Mouse (Mus musculus): ENCODE data around the gene Lin9.
A peak's percentile ranks its signal among the peaks of the same experiment; 100 is the strongest.
"Not testable (repeated sequence)": the region's sequence is repeated elsewhere in the genome, so short reads cannot be mapped to it uniquely, and the experiment has no call there.

Lin9 gene

GRCm38 (mm10) chr1:180641137-180641517 is at the start of gene Lin9:
Gene Lin9, plus strand, starts transcription at chr1:180641150.
- peak; percentile 86 for DNase-seq (ENCODE audit: low spot score)

GRCm38 (mm10) chr1:180600578-180600977 is 40.4 kb upstream of the Lin9 start:
- DNase-seq (ENCODE audit: low spot score): no peak

GRCm38 (mm10) chr1:180601806-180602205 is 39.1 kb upstream of the Lin9 start:
- no peak for DNase-seq (ENCODE audit: low spot score)

GRCm38 (mm10) chr1:180604579-180604978 is 36.4 kb upstream of the Lin9 start:
- DNase-seq (ENCODE audit: low spot score): peak; percentile 79

GRCm38 (mm10) chr1:180606106-180606505 is 34.8 kb upstream of the Lin9 start:
- DNase-seq (ENCODE audit: low spot score): no peak

GRCm38 (mm10) chr1:180606796-180607577 is 34.0 kb upstream of the Lin9 start:
- no peak for DNase-seq (ENCODE audit: low spot score)

GRCm38 (mm10) chr1:180607578-180607879 is 33.4 kb upstream of the Lin9 start:
- no peak for DNase-seq (ENCODE audit: low spot score)

- not testable (repeated sequence) for DNase-seq (ENCODE audit: low spot score)
Observed at GRCm38 (mm10) chr1:180611842-180612241, 29.1 kb upstream of the Lin9 start.

- DNase-seq (ENCODE audit: low spot score): no peak
Observed at GRCm38 (mm10) chr1:180616762-180617161, 24.2 kb upstream of the Lin9 start.

- no peak for DNase-seq (ENCODE audit: low spot score)
Observed at GRCm38 (mm10) chr1:180622389-180622788, 18.6 kb upstream of the Lin9 start.

- DNase-seq (ENCODE audit: low spot score): no peak
Observed at GRCm38 (mm10) chr1:180623911-180624310, 17.0 kb upstream of the Lin9 start.

GRCm38 (mm10) chr1:180626141-180626540 is 14.8 kb upstream of the Lin9 start:
- DNase-seq (ENCODE audit: low spot score): no peak

GRCm38 (mm10) chr1:180637796-180638195 is 3.2 kb upstream of the Lin9 start:
- not testable (repeated sequence) for DNase-seq (ENCODE audit: low spot score)

GRCm38 (mm10) chr1:180639416-180640401 is 1.2 kb upstream of the Lin9 start:
- no peak for DNase-seq (ENCODE audit: low spot score)

GRCm38 (mm10) chr1:180640605-180641125 is 285 bp upstream of the Lin9 start:
- peak; percentile 9 for DNase-seq (ENCODE audit: low spot score)

GRCm38 (mm10) chr1:180641518-180642227 is 723 bp downstream of the Lin9 start:
- peak; percentile 4 for DNase-seq (ENCODE audit: low spot score)

- DNase-seq (ENCODE audit: low spot score): no peak
Observed at GRCm38 (mm10) chr1:180642228-180642564, 1.2 kb downstream of the Lin9 start.

GRCm38 (mm10) chr1:180691284-180691683 is 50.3 kb downstream of the Lin9 start:
- no peak for DNase-seq (ENCODE audit: low spot score)

GRCm38 (mm10) chr1:180696626-180697352 is 55.8 kb downstream of the Lin9 start, which contains the start of gene Mixl1:
Gene Mixl1, minus strand, starts transcription at chr1:180697034.
- DNase-seq (ENCODE audit: low spot score): no peak

GRCm38 (mm10) chr1:180698063-180698462 is 57.1 kb downstream of the Lin9 start:
- DNase-seq (ENCODE audit: low spot score): no peak

- no peak for DNase-seq (ENCODE audit: low spot score)
Observed at GRCm38 (mm10) chr1:180703400-180703799, 62.5 kb downstream of the Lin9 start.
